Mouse (Mus musculus) erythroblast, embryonic 14.5 days (primary cell): Measurements from ENCODE around the gene Lhfpl5. TPM values are rescaled to one million over a fixed set of nuclear protein-coding genes. Genes with fewer than 3 reads are reported as not detected.

Source experiments
- H3K27me3 ChIP-seq: 2 replicates; pipeline ENCODE4 v1.6.1; 2012; ENCODE audit warnings: inconsistent platforms; ENCODE audit not compliant: control insufficient read depth
- H3K36me3 ChIP-seq: 2 replicates; pipeline ENCODE4 v1.6.1; 2012; ENCODE audit warnings: mild to moderate bottlenecking, inconsistent platforms; ENCODE audit not compliant: control insufficient read depth
- H3K4me1 ChIP-seq: 2 replicates; pipeline ENCODE4 v1.6.1; 2012; ENCODE audit warnings: inconsistent platforms; ENCODE audit not compliant: control insufficient read depth
- H3K4me3 ChIP-seq: replicated peaks from 2 replicates; pipeline ENCODE3; 2012; ENCODE audit warnings: moderate library complexity, mild to moderate bottlenecking, inconsistent platforms
- H3K9me3 ChIP-seq: 2 replicates; pipeline ENCODE4 v1.6.1; 2012; ENCODE audit warnings: low read length, inconsistent platforms, mixed read lengths; ENCODE audit not compliant: control insufficient read depth
- GATA1 ChIP-seq: IDR thresholded peaks from 2 replicates; pipeline ENCODE4 v1.6.1; 2012; ENCODE audit warnings: low read length, inconsistent platforms, mixed read lengths
- TAL1 ChIP-seq: IDR thresholded peaks from 3 replicates; pipeline ENCODE4 v1.6.1; 2012; ENCODE audit warnings: low read length, inconsistent platforms, mixed read lengths
- polyA plus RNA-seq: library from polyadenylated mRNA; stranded (reverse); fragments of >175 nt; gene quantifications from 2 replicates; pipeline ENCODE4 v1.2.3, GENCODE M21; 2012

Lhfpl5 gene
- polyA plus RNA-seq, result not detected in 2 replicates

- Histone ChIP-seq H3K27me3 (peaks cover 5% of the 10 kb centered on the region), H3K9me3 (no peaks in the 10 kb centered on the region), H3K4me1 (peaks cover 6% of the 10 kb centered on the region), H3K36me3 (no peaks in the 10 kb centered on the region), H3K4me3 (no peak within 1 kb of the TSS)
- TF ChIP-seq TAL1 (no peak), GATA1 (no peak)
Observed at GRCm38 (mm10) chr17:28575244-28576125, at the start of gene Lhfpl5. Gene Lhfpl5, plus strand, starts transcription at chr17:28575641.

GRCm38 (mm10) chr17:28527184-28528042 lies 48.0 kb upstream of the Lhfpl5 start:
- Histone ChIP-seq H3K36me3 (no peaks in the 10 kb centered on the region), H3K4me3 (no peak overlapping the region), H3K4me1 (peaks cover 8% of the 10 kb centered on the region), H3K27me3 (peaks cover 31% of the 10 kb centered on the region), H3K9me3 (no peaks in the 10 kb centered on the region)
- TF ChIP-seq GATA1 (no peak), TAL1 (no peak)

- Histone ChIP-seq H3K4me3 (no peak overlapping the region), H3K9me3 (no peaks in the 10 kb centered on the region), H3K4me1 (peaks cover 3% of the 10 kb centered on the region), H3K27me3 (peaks cover 25% of the 10 kb centered on the region), H3K36me3 (no peaks in the 10 kb centered on the region)
- TF ChIP-seq TAL1 (no peak), GATA1 (no peak)
Observed at GRCm38 (mm10) chr17:28528043-28528351, 47.4 kb upstream of the Lhfpl5 start.

- Histone ChIP-seq H3K4me3 (no peak overlapping the region), H3K27me3 (peaks cover 14% of the 10 kb centered on the region), H3K4me1 (no peaks in the 10 kb centered on the region), H3K9me3 (no peaks in the 10 kb centered on the region), H3K36me3 (no peaks in the 10 kb centered on the region)
- TF ChIP-seq TAL1 (no peak), GATA1 (no peak)
Observed at GRCm38 (mm10) chr17:28529116-28529515, 46.3 kb upstream of the Lhfpl5 start.

GRCm38 (mm10) chr17:28530506-28530905 lies 44.9 kb upstream of the Lhfpl5 start, which contains the start of gene Armc12:
Gene Armc12, plus strand, starts transcription at chr17:28530806.
- Histone ChIP-seq H3K4me3 (no peak within 1 kb of the TSS), H3K4me1 (no peaks in the 10 kb centered on the region), H3K27me3 (peaks cover 7% of the 10 kb centered on the region), H3K9me3 (no peaks in the 10 kb centered on the region), H3K36me3 (no peaks in the 10 kb centered on the region)
- TF ChIP-seq GATA1, result no peak
- TF ChIP-seq TAL1, result no peak

- TF ChIP-seq TAL1 (no peak), GATA1 (no peak)
- H3K27me3 ChIP-seq, result peaks cover 7% of the 10 kb centered on the region
- no peaks in the 10 kb centered on the region for H3K9me3 ChIP-seq
- no peak overlapping the region for H3K4me3 ChIP-seq
- no peaks in the 10 kb centered on the region for H3K36me3 ChIP-seq
- no peaks in the 10 kb centered on the region for H3K4me1 ChIP-seq
Observed at GRCm38 (mm10) chr17:28531946-28532345, 43.5 kb upstream of the Lhfpl5 start.

GRCm38 (mm10) chr17:28532557-28532956 lies 42.9 kb upstream of the Lhfpl5 start:
- Histone ChIP-seq H3K27me3 (peaks cover 7% of the 10 kb centered on the region), H3K4me1 (no peaks in the 10 kb centered on the region), H3K36me3 (no peaks in the 10 kb centered on the region), H3K4me3 (no peak overlapping the region), H3K9me3 (no peaks in the 10 kb centered on the region)
- TF ChIP-seq GATA1 (no peak), TAL1 (no peak)

GRCm38 (mm10) chr17:28533327-28533726 lies 42.1 kb upstream of the Lhfpl5 start:
- Histone ChIP-seq H3K27me3 (peaks cover 9% of the 10 kb centered on the region), H3K36me3 (no peaks in the 10 kb centered on the region), H3K4me3 (no peak overlapping the region), H3K4me1 (no peaks in the 10 kb centered on the region), H3K9me3 (peaks cover 5% of the 10 kb centered on the region)
- TF ChIP-seq TAL1 (no peak), GATA1 (no peak)

- peaks cover 33% of the 10 kb centered on the region for H3K9me3 ChIP-seq
- H3K36me3 ChIP-seq, result no peaks in the 10 kb centered on the region
- H3K4me1 ChIP-seq, result no peaks in the 10 kb centered on the region
- no peak for TF ChIP-seq TAL1
- no peak for TF ChIP-seq GATA1
- peaks cover 2% of the 10 kb centered on the region for H3K27me3 ChIP-seq
- H3K4me3 ChIP-seq, result no peak overlapping the region
Observed at GRCm38 (mm10) chr17:28537881-28538280, 37.6 kb upstream of the Lhfpl5 start.
